Mouse (Mus musculus) mouse trophoblast stem cell (cell line): ENCODE results near the gene Snrk.

Experiments used
- in situ Hi-C, 2 experiments: fragments of 300-500 bp; cut with MseI, MboI; formaldehyde crosslinking; loops; 2 replicates in 1 of 2; 3 replicates in 1 of 2; pipeline ENCODE4 v1.15.1; 2025

The Snrk gene

DNA sequence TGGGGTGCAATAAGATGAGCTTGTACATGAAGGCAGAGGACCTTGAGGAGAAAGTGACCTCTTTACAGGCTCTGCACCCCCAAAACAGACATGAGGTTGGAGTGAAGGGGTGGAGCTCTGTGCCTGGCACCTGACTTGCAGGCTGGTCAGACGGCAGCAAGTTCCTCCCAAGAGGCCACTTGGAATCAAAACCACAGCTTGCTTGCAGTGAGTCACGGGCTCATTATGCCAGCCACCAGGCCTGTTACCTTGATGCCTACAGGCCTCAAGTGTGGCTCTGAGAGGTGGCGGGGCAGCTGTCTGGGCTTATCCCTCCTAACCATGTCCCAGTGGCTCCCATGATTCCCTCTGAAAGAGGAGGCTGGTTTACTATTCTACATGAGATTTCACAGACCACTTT lies 63.0 kb downstream of the Snrk start:
- in situ Hi-C loops = no loop called here

DNA sequence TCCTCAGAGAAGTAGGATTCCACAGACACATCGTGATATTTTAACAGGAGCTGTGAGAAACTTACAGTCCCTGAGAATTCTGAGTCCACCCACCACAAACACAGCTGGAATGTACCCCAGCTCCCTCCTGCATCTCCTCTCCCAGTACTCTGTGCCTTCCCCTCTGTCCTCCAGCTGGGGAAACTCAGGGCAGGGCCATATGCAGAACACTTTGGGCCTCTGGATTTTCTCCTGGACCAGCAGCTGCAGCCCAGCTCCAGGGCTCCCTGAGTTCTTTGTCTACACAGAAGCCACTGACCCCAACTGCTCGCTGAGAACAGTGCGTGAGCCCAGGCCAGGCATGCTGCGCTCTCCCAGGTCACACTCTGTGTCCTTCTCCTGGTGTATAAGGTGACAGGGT lies 66.0 kb downstream of the Snrk start:
- in situ Hi-C loops = no loop called here

DNA sequence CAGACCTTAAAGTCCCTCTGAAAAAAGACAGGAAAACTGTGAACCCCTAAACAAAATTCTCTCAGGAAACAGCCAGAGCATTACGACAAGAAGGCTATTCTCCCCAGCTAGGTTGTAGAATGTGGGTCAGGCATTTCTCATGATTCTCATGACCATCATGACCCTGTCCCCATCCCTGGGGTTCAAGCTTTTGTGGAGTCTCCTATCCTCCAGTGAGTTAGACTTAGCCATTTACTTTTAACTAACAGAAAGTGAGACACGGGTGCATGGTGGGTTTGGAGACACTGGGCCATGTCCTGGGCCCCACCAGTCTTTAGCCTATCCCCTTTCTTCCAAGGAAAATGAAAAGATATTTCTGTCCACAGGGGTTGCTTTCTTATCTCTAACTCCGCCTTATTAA lies 67.3 kb downstream of the Snrk start:
- in situ Hi-C loops = no loop called here

DNA sequence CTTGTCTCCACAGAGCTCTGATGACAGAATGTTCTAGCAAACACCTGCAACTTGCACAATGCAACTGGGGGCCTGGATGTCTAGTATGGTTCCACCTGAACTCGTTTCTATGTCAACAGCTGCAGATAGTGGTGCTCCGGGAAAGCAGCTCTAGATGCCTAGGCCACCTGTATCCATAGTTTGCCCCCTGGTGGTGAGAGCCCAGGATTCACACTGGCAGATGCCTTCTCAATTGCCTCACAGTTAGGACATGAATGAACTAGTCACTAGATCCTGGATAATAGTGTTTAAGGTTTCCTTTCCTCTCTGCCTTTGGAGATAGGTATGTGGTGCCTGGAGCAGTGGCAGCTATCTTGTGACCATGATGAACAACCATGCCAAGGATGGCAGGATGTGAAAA lies 68.0 kb downstream of the Snrk start:
- in situ Hi-C loops = no loop called here

DNA sequence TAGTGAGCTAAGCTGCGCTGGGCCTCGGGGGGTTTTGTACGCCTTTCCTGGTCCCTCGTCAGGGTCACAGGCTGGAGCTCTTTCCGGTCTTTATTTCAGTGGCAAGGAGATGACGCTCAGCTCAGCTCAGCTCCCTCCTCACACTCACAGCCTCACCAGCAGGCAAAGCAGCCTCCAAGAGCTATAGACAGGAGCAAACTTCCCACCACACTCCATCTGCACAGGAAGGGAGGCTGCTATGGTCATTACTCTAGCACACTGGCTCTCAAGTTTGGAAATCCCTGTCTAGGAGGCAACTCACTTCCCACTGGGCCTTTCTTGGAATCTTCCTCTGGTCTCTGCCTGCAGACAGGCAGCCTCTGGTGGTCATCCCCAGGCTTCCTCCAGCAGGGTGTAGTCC lies 68.9 kb downstream of the Snrk start:
- in situ Hi-C loops = no loop called here

DNA sequence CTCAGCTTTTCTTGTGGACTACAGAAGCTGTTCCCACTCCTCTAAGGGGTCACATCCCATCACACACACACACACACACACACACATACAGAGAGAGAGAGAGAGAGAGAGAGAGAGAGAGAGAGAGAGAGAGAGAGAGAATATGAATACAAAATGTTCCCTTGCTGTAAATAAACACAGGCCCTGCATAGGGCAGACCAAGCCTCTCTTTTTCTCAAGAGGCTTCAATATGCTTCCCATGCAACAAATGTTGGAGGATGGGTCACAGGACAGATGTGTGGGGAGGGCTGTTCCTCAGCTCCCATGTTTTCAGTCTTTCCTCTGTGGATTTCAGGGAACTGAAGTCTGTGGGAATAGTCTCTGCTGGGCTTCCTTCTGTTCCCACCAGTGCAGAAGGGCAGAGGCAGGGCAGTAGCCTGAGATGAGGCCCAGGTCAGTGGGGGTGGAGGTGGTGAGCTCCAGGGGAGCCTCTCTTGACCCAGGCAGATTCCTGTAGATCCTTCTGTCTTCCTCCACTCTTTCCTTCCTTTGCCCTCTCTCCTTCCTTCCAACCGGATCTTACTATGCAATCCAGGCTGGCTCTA lies 69.7 kb downstream of the Snrk start:
- in situ Hi-C loops = no loop called here

DNA sequence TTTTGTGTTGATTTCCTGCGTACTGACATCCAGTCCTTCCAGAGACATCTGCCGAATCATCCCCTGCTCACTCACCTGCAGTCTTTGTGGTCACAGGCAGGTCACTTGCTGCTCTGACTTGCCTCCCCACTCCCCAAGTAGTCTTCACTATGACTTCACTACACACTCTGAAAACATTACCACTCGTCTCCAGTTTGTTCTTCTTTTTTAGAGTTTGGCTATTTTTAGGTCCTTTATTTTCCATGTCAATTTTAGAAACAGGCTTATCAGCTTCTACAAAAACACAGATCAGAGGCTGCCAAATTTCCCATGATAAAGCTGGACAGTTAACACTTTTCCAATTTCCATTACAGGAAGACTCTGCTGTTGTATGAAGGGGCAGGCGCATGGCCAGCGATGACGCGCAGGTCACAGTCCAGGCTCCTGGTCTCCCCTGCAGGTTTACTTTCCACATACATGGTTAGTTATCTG lies 70.4 kb downstream of the Snrk start:
- in situ Hi-C loops = no loop called here

DNA sequence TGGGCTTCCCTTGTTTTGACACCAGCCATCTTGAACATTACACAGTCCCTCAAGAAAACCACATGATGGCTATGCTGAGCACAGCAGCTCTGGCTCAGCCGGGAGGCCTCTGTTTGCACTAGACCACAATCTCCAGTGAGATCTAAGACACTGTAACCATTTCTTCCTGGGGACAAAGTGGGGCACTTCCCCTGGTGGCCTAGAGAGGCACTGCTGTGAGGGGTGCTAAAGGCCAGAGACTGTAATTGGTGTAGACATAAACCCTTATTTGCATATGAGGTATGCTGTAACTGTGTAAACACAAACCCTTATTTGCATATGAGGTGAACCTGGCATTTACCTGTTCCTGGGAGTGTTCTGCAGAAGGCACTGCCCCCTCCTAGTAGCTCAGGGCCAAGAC lies 71.7 kb downstream of the Snrk start:
- in situ Hi-C loops = no loop called here

DNA sequence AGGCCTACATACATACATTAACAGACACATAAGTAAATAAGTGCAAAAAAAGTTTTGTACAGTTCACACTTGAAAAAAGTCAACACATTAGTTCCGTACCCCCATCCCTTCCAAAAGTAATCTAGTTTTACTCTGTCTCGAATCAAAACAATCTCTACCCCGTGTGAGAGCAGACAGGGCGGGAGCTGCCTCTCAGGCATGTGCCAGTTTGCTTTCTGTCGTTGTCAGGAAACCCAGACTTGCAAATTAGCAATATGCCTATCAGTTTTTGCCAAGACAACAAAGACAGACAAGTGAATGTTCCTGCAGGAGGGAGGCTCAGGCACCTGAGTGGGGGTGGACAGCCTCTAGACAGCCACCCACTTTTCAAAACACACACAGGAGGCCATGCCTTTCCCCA lies 76.3 kb downstream of the Snrk start:
- in situ Hi-C loops = loop anchor here in 1 of 2 experiments (10.0 kb wide), 1 partner anchor 179 kb away; no protein-coding TSS in a partner anchor

DNA sequence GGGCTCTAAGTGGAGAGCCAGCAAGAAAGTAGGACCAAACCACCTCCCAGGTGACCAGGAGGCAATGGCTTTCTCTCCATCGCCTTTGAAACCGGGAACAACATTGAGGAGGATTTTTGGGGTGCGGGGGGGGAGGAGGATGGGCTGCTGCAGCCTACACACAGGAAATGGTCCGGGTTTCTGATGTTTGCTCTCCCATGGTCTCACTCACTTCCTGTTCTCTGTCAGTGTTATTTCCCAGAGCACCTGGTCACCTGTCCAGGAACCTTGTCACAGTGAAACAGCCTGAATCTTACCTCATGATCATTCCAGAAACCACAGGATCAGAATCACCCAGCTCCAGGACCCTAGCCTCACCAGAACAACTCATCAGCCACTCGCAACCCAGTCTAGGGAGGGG lies 76.8 kb downstream of the Snrk start:
- in situ Hi-C loops = loop anchor here in 1 of 2 experiments (10.0 kb wide), 1 partner anchor 179 kb away; no protein-coding TSS in a partner anchor

DNA sequence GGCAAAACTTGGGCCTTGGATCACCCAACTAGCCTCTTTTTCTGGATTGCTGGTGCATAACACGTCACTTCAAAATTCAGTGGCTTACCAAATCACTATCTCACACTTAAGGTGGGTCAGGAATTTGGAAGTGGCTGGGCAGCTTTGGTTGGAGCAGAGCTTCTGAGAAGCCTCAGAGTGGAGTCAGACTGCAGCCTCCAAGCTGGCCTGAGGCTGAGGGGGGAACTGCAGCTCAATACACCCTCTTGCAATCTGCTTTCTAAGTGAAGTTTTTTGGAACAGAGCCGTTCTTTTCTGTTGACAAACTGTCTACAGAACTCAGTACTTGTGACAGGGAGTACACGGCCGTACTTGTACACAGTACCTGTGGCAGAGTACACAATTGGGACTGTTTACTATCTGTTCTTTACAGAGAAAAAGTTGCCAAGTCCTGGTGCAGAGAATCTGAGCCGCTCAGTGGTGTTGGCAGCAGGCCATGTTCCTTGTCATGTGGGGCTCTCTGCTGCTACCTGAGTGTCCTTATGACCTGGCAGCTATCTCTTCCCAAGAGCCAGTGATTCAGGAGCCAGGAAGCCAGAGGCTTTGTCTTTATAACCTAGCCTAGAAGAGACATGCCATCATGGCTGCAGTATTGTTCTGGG lies 78.1 kb downstream of the Snrk start:
- in situ Hi-C loops = loop anchor here in 1 of 2 experiments (10.0 kb wide), 1 partner anchor 180 kb away; no protein-coding TSS in a partner anchor

DNA sequence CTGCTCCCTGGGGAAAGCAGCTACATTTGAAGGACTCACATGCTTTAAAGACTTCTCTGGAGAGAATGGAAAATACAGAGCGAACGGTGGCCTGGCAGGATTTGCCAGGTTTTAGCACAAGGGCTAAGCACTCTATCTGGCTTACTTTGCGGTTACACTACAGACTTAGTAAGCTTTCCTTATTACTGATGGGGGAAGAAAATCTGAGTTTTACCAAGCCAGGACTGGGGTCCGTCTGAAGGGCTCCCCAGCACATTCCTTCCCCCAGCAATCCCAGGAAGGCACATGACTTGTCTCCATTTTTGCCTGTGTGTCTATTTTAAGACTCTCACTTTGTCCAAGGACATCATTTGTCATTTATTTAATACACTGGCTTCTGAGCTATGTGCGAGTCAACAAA lies 80.0 kb downstream of the Snrk start:
- in situ Hi-C loops = loop anchor here in 1 of 2 experiments (10.0 kb wide), 1 partner anchor 182 kb away; no protein-coding TSS in a partner anchor

DNA sequence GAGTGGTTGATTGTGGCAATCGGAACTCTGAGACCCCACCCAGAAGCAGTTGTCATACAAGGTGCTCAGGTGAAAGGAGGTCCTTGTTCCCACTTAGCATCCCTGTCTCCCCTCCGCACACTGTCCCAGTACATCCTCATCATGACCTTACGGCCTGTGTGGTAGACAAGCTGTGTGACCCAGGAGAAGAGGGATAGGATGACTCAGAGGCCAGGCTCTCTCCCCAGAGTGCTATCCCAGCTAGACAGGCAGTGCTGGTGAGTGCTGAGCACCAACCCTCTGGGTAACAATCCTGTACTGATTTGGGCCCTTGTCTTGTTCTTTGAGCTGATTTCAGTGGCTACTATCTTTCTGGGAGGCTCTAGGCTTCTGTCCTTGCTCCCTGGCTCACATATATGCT lies 81.6 kb downstream of the Snrk start:
- in situ Hi-C loops = loop anchor here in 1 of 2 experiments (10.0 kb wide), 1 partner anchor 184 kb away; no protein-coding TSS in a partner anchor

DNA sequence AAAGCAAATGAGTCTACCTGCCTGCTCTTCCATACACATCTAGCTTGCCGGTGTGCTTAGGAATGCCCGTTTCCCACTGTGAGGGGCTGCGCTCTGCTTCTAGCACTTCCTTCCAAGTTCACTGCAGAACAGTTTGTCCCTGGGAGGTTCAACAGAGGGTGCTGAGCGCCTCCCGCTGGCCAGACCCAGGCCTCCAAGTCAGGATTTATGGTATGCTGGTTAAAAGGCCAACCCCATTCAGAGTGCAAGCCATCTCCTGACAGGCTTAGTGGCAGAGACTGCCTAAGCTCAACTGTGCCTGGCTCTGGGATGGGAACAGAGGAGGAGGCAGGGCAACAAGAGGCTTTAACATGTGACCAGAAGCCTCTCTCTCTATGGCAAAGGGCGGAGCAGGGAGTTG lies 82.2 kb downstream of the Snrk start:
- in situ Hi-C loops = loop anchor here in 1 of 2 experiments (10.0 kb wide), 1 partner anchor 184 kb away; no protein-coding TSS in a partner anchor

DNA sequence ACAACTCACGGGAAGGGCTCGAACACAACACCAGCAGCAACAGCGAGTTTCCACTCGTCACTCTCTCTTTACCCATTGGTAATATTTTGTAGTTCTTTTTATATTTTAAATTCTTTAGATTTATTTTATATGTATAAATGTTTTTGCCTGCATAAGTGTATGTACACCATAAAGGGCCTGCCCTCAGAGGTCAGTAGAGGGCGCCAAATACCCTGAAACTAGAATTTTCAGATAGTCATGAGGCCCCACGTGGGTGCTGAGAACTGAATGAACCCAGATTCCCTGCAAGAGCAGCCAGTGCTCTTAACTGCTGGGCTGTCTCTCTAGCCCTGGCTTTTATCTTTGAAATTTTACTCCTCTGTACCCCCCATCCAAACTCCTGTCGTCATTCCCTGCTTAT lies 87.4 kb downstream of the Snrk start:
- in situ Hi-C loops = no loop called here

DNA sequence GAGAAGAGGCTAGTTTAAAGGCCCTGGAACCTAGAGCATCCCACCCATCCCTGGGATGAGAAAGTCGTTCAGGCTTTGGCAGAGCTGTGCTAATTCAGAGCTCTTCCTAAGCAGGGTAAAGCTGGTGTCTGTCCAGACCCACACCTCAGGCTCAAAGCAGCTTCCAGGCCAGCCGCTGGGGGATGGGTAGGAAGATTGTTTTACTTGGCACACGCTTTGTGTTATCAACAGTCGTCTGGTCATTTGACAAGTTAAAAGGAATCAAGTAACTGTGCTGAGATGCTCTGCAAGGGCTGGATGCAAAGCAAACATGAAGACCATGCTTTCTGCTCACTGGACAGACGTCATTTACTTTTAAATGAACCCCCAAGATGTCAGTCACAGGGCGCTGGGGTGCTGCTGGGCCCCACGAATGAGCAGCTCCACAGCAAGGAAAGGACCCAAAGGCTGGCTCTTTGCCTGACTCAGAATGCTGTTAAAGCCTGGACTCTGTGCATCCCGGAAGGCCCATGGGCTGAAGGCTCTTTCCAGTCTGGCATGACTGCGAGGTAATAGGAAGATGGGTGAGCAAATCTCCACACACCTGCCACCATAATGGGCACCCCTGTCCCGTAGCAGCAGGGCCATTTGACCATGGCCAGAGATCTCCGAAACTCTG lies 88.6 kb downstream of the Snrk start:
- in situ Hi-C loops = no loop called here

DNA sequence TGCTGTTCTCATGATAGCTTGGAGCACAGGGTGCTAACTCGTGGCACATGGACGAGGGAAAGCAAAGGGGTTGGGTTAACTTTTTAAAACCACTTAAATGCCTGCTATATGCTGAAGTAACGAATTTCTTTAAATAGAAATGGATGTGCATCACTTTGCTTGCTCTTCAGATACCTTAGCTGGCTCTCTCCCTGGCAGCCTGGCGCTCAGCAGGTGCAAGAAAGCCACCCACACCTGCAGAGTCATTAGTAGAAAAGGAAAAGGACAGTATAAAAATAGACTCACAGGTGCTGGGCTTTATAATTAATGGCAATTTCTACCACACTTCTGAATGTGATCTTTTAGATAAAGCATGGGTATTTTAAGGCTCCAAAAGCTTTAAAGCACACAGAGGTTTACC lies 91.2 kb downstream of the Snrk start:
- in situ Hi-C loops = no loop called here

DNA sequence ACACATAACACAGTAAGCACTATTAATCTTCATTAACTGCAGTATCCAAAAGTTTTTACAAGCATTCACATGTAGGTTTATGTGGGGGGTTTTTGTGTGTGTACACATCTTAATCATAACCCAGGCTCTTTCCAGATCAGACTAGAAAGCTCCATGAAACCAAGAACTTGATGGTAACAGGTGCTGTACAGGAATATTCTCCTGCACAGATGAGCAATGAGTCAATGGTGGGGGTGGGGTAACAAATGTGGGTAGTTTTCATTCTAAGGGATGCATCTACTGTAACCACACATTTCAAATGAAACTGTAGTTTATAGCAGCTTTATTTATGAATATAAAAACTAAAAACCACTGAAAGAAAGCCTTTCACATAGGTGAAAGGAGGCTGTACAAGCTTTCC lies 98.1 kb downstream of the Snrk start:
- in situ Hi-C loops = no loop called here

DNA sequence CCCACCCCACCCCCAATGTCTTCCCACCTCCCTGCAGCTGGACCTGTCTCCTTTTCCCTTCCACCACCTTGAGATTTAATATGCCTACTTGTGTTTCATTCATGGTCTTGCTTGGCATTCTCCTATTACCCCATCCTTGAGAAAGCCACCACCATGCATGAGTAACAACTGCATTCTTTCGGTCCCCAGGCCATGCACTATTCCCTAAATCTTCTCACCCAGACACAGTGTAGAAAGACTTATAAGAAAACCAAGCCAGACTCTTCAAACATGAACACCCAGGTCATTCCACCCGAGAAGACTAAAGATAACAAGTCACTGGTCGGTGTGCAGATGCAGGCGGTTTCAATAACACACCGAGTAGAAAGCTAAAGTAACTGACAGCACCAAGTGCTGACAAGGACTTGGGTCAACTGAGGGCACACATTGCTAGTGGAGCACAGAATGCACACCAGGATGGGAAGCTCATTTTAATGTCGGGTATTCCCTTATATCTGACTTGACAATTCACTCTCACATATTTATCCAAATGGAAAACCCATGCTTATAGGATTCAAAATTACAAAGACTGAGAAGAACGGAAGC lies 100.0 kb downstream of the Snrk start:
- in situ Hi-C loops = no loop called here
